Mouse (Mus musculus) cerebellum, adult 11-12 months (tissue): Measurements from ENCODE around the gene Slc25a34.

Experiments
- DNase-seq: peaks from one replicate; pipeline ENCODE4 v3.0.0; 2022

Slc25a34 gene

GRCm38 (mm10) chr4:141617863-141618564 is 5.6 kb downstream of the Slc25a34 start:
- DNase-seq, result no peak

GRCm38 (mm10) chr4:141617299-141617698 is 6.3 kb downstream of the Slc25a34 start:
- DNase-seq, result peak; percentile 39

DNA sequence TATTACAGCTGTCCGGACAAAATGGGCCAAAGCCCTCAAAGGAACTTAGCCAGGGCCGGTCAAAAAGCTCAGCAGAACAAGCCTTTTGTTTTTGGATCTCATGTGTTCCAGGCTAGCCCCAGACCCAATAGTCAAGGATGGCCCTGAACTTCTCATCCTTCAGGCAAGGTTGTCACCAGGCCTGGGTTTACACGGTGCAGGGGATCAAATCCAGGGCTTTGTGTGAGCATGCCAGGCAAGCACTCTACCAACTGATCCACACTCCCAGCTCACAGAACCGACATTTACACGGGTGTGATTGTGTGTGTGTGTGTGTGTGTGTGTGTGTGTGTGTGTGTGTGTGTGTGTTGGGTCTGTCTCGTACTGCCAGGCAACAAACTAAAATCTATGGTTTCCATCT is 6.8 kb downstream of the Slc25a34 start:
- DNase-seq, result no peak

DNA sequence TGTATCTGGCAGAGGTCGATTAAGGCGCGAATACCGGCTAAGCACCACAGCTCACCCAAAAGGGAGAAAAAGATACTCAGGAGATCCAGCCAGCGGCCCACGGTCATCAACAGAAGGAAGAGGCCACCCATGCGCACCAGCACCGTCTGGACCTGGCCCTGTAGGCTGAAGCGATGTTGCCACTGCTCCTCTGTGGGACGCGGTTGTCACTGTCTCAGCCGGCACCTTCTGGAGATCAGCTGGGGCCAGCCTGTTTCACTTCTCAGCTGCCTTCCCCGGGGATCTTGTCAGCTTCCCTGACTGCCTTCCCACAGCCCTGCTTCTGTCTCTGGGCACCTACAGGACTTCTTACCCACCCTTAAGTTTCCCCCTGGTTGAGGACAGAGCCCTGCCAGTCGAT is 8.7 kb downstream of the Slc25a34 start:
- no peak for DNase-seq

DNA sequence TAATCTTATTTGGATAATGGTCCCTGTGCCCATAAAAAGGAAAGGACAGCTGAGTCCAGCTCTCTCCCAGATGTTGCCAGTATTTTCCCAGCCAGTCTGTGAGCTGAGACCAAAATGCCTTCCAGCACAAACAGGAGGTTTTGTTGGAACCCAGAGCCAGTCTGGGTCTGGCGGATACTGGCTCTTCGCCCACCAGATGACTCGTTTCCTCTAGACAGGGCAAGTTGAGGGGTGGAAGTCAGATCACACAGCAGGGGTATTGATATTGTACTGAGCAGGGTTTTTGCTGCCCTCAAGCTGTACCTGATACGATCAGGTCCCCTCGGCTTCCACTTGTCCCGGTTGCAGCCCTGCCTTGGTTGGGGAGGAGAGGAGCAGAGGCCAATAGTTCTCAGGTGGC is 14.1 kb downstream of the Slc25a34 start:
- no peak for DNase-seq

GRCm38 (mm10) chr4:141605861-141606260 is 17.8 kb downstream of the Slc25a34 start, which contains the start of gene Fblim1:
TSS of gene Fblim1 (minus strand) at chr4:141606096.
- DNase-seq, result no peak

- no peak for DNase-seq
Observed at GRCm38 (mm10) chr4:141605421-141605820, 18.2 kb downstream of the Slc25a34 start.

DNA sequence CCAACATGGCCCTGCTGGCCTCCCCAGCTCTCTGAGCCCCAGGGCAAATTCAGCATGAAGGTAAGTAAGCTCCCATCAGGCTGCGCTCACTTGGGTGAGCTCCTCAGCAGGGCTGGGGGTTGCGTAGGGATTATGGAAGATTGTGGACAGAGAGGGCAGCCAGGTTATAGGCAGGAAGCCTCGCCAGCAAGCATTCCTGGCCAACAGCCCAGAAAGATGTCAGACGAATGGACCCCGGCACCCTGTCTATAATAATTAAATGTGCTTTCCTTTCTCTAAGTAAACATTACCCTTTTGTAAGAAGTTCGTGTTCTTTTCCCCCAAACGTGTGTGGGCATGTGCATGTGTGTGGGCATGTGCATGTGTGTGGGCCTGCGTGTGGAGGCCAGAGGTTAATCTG is 19.1 kb downstream of the Slc25a34 start:
- no peak for DNase-seq

DNA sequence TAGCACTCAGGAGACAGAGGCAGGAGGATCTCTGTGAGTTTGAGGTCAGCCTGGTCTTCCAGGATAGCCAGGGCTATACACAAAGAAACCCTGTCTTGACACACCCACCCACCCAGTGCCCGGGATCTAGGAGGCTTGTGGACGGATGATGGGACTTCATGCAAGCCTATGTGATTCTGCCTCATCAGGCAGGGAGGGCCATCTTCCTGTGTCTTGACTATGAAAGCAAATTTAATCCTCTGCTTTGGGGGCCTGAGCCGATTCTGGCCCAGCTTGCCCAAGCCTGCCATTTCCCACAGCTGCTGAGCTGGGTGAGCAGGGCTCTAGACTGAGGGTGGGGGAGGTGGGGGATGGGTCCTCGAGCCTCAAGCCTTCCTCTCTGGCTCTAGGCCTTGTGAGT is 19.7 kb downstream of the Slc25a34 start:
- no peak for DNase-seq

- no peak for DNase-seq
Observed at GRCm38 (mm10) chr4:141602523-141603223, 20.9 kb downstream of the Slc25a34 start.

DNA sequence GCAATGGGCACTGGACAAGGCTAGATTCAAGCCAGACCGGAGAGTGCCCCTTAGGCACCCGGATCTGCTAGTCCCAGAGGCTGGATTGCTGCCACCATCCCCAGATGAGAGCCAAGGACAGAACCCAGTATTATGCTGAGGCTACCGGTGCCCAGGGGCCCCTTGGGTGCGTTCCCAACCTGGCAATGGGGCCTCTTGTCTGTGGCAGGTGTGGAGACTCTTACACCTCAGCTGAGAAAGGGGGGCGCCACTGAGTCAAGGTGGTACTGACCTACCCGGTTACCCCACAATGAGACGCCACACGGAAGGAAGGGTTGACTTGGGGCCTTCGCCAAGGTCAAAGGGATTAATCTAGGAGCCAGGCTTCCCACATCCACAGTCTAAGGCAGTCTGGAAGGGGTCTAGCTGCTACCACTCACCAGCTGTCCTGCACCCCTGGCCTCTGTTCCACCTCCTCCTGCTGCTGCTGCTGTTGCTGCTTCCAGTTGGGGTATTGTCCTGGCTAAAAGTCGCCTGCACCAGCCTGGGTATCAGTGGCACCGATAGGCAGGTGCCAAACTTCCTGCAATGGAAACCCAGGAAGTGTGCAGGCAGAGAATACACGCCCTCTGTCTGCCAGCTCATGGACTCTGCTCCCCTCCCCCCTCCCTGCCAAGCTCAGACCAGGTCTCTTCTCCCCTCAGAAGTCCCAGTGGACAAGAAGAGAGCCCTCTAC is 22.3 kb downstream of the Slc25a34 start:
- DNase-seq, result no peak

GRCm38 (mm10) chr4:141600364-141600763 is 23.3 kb downstream of the Slc25a34 start:
- no peak for DNase-seq

- no peak for DNase-seq
Observed at GRCm38 (mm10) chr4:141599251-141600141, 24.1 kb downstream of the Slc25a34 start.

GRCm38 (mm10) chr4:141598894-141599250 is 24.7 kb downstream of the Slc25a34 start:
- DNase-seq, result no peak

- DNase-seq, result no peak
Observed at GRCm38 (mm10) chr4:141598199-141598893, 25.3 kb downstream of the Slc25a34 start.

DNA sequence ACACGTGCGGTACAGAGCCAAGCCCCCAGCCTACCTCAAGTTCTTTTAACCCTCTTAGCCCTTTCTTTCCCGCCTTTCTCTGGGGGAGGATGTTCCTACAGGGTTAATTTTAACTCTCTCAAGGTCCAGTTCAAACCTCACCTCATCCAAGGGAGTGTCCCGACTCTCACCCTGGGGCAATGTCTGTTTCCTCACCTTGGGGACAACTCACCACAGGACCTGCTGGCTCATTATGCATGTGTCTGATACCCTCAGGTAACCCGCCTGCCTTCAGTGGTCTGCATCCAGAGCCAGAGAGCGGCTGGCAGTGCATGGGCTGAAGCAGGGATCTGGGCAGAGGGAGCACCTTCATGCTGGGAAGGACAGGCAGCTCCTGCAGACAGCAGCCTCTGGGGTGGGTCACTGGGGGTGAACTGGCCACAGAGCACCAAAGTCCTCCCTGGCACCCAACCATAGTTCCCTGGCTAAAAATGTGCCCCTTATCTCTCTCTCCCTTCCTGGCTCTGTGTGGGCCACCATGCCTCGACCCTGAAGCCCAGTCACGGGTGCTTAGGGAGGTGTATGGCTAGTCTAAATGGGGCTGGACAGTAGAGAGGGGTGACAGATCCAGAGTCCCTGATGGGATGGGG is 26.8 kb downstream of the Slc25a34 start:
- DNase-seq, result no peak

DNA sequence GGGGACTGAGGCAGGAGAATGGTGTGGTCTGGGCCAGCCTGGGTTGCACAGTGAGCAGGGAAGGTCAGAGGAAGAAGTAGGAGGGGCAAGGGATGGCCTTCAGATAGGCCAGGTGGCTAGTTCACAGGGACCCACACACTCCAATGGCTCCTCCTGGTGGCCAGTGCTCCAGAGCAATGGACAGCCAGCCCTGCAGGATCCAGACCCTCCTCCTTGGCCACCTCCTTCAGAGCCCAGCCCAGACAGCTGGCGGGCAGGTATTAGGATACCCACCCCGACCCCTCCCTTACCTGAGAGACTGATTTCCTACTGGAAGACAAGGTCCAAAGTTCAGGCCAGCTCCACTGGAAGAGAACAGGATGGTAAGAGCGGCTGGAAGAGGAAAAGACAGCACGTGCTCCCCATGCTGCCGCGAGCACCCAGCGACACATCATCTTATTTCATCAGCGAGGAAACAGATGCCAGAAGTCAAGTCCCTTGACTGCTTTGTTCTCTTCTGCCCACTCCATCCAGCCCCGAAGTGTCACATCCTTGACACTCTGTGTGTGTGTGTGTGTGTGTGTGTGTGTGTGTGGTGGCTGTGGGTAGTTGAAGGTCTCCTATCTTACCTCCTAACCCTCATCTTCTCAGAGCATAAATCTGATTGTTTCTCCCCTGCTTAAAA is 27.9 kb downstream of the Slc25a34 start:
- DNase-seq, result no peak

DNA sequence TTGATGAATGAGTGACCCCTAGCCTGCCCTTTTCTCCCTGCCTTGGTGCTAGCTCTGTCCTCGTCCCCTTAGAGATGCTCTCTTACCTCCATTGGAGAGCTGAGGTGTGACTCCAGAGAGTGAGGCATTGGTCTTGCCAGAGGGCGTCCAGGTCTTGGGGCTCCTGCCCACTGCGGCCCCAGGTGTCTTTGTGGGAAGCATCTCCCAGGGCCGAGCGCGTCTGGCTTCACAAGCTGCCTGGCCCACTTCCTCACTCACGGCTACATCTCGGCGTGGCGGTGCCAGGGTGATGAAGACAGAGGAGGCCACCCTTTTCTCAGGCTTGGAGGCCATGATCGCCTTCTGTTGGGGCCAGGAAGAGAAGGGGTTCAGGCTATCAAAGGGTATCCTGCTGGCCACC is 28.5 kb downstream of the Slc25a34 start:
- DNase-seq, result no peak

GRCm38 (mm10) chr4:141591547-141591946 is 32.1 kb downstream of the Slc25a34 start:
- DNase-seq, result no peak

DNA sequence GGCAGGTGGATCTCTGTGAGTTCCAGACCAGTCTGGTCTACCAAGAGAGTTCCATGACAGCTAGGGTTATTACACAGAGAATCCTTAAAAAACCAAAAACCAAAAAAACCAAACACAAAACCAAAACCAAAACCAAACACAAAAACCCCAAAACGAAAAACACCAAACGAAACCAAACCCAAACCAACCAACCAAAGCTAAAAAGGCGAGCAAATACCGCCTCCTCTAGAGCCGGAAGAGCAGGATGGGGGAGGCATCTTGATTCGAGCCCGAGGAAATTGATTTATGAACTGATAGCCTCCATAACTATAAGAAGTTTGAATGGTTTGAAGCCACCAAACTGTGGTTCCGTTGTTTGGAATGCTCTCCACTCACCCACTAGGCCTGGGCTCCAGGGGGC is 39.7 kb downstream of the Slc25a34 start:
- DNase-seq, result no peak

DNA sequence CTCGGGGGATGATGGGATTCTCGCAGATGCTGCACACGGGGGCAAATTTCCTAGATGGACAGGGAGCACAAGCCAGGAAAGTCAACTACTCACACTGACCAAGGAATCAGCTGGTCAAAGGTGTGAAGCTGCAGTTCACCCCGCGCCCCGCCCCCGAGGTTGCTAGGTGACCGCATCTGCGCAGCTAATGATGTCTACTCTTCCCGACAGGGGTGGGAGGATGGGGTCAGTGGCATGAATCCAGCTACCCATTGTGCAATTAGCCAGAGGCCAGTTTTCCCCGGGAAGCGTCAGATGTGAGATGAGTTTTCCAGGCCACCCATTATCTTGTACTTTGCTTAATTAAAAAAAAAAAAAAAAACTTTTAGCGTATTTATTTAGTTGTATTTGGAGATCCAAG is 42.6 kb downstream of the Slc25a34 start:
- DNase-seq, result no peak
